Mouse (Mus musculus) forebrain, embryonic 15.5 days (tissue): Measurements from ENCODE around the gene Rpn1. TPM values are rescaled to one million over a fixed set of nuclear protein-coding genes. Genes with fewer than 3 reads are reported as not detected.

Experiments used
- ATAC-seq: fragments of 200-750 bp; cut with Nextera tagmentation; replicated peaks from 2 replicates; pipeline ENCODE4 v1.8.0; 2017; ENCODE audit warnings: mild to moderate bottlenecking, moderate TSS enrichment, moderate library complexity
- H3K27ac ChIP-seq: fragments of 300-500 bp; sonication (generic); replicated peaks from 2 replicates; pipeline ENCODE4 v1.5.1; 2015; ENCODE audit warnings: mild to moderate bottlenecking, inconsistent platforms
- H3K27me3 ChIP-seq: fragments of 300-500 bp; sonication (generic); 2 replicates; pipeline ENCODE4 v1.6.1; 2015; ENCODE audit warnings: inconsistent platforms
- H3K36me3 ChIP-seq: fragments of 300-500 bp; sonication (generic); 2 replicates; pipeline ENCODE4 v1.6.1; 2015; ENCODE audit warnings: mild to moderate bottlenecking, inconsistent platforms
- H3K4me1 ChIP-seq: fragments of 300-500 bp; sonication (generic); 2 replicates; pipeline ENCODE4 v1.6.1; 2015; ENCODE audit warnings: inconsistent platforms
- H3K4me2 ChIP-seq: fragments of 300-500 bp; sonication (generic); replicated peaks from 2 replicates; pipeline ENCODE4 v1.6.1; 2015; ENCODE audit warnings: mild to moderate bottlenecking, inconsistent platforms
- H3K4me3 ChIP-seq: fragments of 300-500 bp; sonication (generic); 2 replicates; pipeline ENCODE4 v1.5.1; 2015; ENCODE audit warnings: mild to moderate bottlenecking, inconsistent platforms
- H3K9ac ChIP-seq: fragments of 300-500 bp; sonication (generic); replicated peaks from 2 replicates; pipeline ENCODE4 v1.6.1; 2015; ENCODE audit warnings: mild to moderate bottlenecking, inconsistent platforms
- H3K9me3 ChIP-seq: fragments of 300-500 bp; sonication (generic); 2 replicates; pipeline ENCODE4 v1.6.1; 2016; ENCODE audit warnings: inconsistent platforms
- WGBS: fragments of 180-500 bp; shearing (Covaris S2); methylation state at CpG from one replicate; pipeline ENCODE4 v1.1.7; 2015; ENCODE audit warnings: mixed read lengths; 5-methylcytosine and 5-hydroxymethylcytosine counted together
- polyA plus RNA-seq: library from polyadenylated mRNA; unstranded; fragments of >200 nt; fragmentation: Nextera tagmentation; extraction: Ambion mirVana; gene quantifications from 2 replicates; pipeline ENCODE4 v1.2.1, GENCODE M21; 2015

Gene Rpn1
- polyA plus RNA-seq, 1 experiment from 2014 or later = 262 TPM

- Histone ChIP-seq H3K4me2 (peak overlapping the region; percentile 44), H3K36me3 (peaks cover 28% of the 10 kb centered on the region), H3K27ac (peak overlapping the region; percentile 72), H3K9ac (peak overlapping the region; percentile 31; the same call in 1 of the 2 replicates), H3K4me3 (peak overlapping the region; percentile 25; the same call in 1 of the 2 replicates), H3K4me1 (peaks cover 13% of the 10 kb centered on the region), H3K27me3 (no peaks in the 10 kb centered on the region), H3K9me3 (no peaks in the 10 kb centered on the region)
- WGBS = 99% methylated on average over 12 of the region's 12 CpGs
- peak; percentile 46 for ATAC-seq
Observed at GRCm38 (mm10) chr6:88106612-88107123, 22.4 kb downstream of the Rpn1 start.

- Histone ChIP-seq H3K4me1 (peaks cover 13% of the 10 kb centered on the region), H3K4me2 (no peak overlapping the region), H3K27me3 (no peaks in the 10 kb centered on the region), H3K36me3 (peaks cover 15% of the 10 kb centered on the region), H3K9ac (no peak overlapping the region), H3K27ac (no peak overlapping the region), H3K4me3 (no peak overlapping the region), H3K9me3 (no peaks in the 10 kb centered on the region)
- ATAC-seq = no peak
- 90% methylated on average over 10 of the region's 10 CpGs for WGBS
Observed at GRCm38 (mm10) chr6:88107661-88108535, 23.6 kb downstream of the Rpn1 start.

- H3K4me1 ChIP-seq = peaks cover 12% of the 10 kb centered on the region
- no peak overlapping the region for H3K9ac ChIP-seq
Observed at GRCm38 (mm10) chr6:88113139-88113538, 28.9 kb downstream of the Rpn1 start.

GRCm38 (mm10) chr6:88114414-88114813 is 30.1 kb downstream of the Rpn1 start:
- Histone ChIP-seq H3K27ac (no peak overlapping the region), H3K9ac (no peak overlapping the region), H3K4me2 (no peak overlapping the region), H3K9me3 (no peaks in the 10 kb centered on the region), H3K4me3 (no peak overlapping the region), H3K4me1 (peaks cover 12% of the 10 kb centered on the region), H3K36me3 (no peaks in the 10 kb centered on the region), H3K27me3 (no peaks in the 10 kb centered on the region)
- no peak for ATAC-seq
- WGBS = 83% methylated on average over 5 of the region's 5 CpGs

More at GRCm38 (mm10) chr6:88113139-88113538, 28.9 kb downstream of the Rpn1 start:
- Histone ChIP-seq H3K27me3 (no peaks in the 10 kb centered on the region), H3K4me2 (no peak overlapping the region), H3K27ac (no peak overlapping the region), H3K36me3 (no peaks in the 10 kb centered on the region), H3K9me3 (no peaks in the 10 kb centered on the region), H3K4me3 (no peak overlapping the region)
- 31% methylated on average over 7 of the region's 7 CpGs for WGBS
- ATAC-seq = peak; percentile 75

GRCm38 (mm10) chr6:88116347-88117183 is 32.3 kb downstream of the Rpn1 start:
- no peak overlapping the region for H3K27ac ChIP-seq
- H3K36me3 ChIP-seq = no peaks in the 10 kb centered on the region
- no peaks in the 10 kb centered on the region for H3K27me3 ChIP-seq
- ATAC-seq = peak; percentile 70
- H3K4me3 ChIP-seq = no peak overlapping the region
- WGBS = 71% methylated on average over 21 of the region's 21 CpGs
- H3K4me2 ChIP-seq = no peak overlapping the region
- no peak overlapping the region for H3K9ac ChIP-seq
- peaks cover 12% of the 10 kb centered on the region for H3K4me1 ChIP-seq
- no peaks in the 10 kb centered on the region for H3K9me3 ChIP-seq

GRCm38 (mm10) chr6:88117184-88117575 is 32.9 kb downstream of the Rpn1 start:
- Histone ChIP-seq H3K4me3 (no peak overlapping the region), H3K4me2 (no peak overlapping the region), H3K9ac (no peak overlapping the region), H3K36me3 (no peaks in the 10 kb centered on the region), H3K27ac (no peak overlapping the region), H3K4me1 (peaks cover 12% of the 10 kb centered on the region), H3K27me3 (no peaks in the 10 kb centered on the region), H3K9me3 (no peaks in the 10 kb centered on the region)
- 82% methylated on average over 10 of the region's 10 CpGs for WGBS
- ATAC-seq = no peak

- no peaks in the 10 kb centered on the region for H3K36me3 ChIP-seq
- no peaks in the 10 kb centered on the region for H3K27me3 ChIP-seq
- no peak overlapping the region for H3K27ac ChIP-seq
- no peak overlapping the region for H3K4me3 ChIP-seq
- 79% methylated on average over 5 of the region's 5 CpGs for WGBS
- H3K4me1 ChIP-seq = peaks cover 8% of the 10 kb centered on the region
- H3K9ac ChIP-seq = no peak overlapping the region
- H3K4me2 ChIP-seq = no peak overlapping the region
- no peaks in the 10 kb centered on the region for H3K9me3 ChIP-seq
- no peak for ATAC-seq
Observed at GRCm38 (mm10) chr6:88119309-88119708, 35.0 kb downstream of the Rpn1 start.

GRCm38 (mm10) chr6:88120813-88121212 is 36.5 kb downstream of the Rpn1 start:
- no peak for ATAC-seq
- H3K27ac ChIP-seq = no peak overlapping the region
- H3K27me3 ChIP-seq = no peaks in the 10 kb centered on the region
- no peak overlapping the region for H3K9ac ChIP-seq
- H3K4me2 ChIP-seq = no peak overlapping the region
- H3K9me3 ChIP-seq = no peaks in the 10 kb centered on the region
- H3K4me3 ChIP-seq = no peak overlapping the region
- H3K36me3 ChIP-seq = no peaks in the 10 kb centered on the region
- 89% methylated on average over 7 of the region's 7 CpGs for WGBS
- peaks cover 8% of the 10 kb centered on the region for H3K4me1 ChIP-seq

GRCm38 (mm10) chr6:88121781-88122180 is 37.5 kb downstream of the Rpn1 start:
- WGBS = 84% methylated on average over 2 of the region's 2 CpGs

GRCm38 (mm10) chr6:88123150-88123857 is 39.0 kb downstream of the Rpn1 start:
- no peaks in the 10 kb centered on the region for H3K36me3 ChIP-seq
- H3K4me1 ChIP-seq = no peaks in the 10 kb centered on the region
- H3K9ac ChIP-seq = no peak overlapping the region
- H3K27me3 ChIP-seq = no peaks in the 10 kb centered on the region
- no peak overlapping the region for H3K4me2 ChIP-seq
- no peak for ATAC-seq
- WGBS = 39% methylated on average over 11 of the region's 11 CpGs
- H3K4me3 ChIP-seq = no peak overlapping the region
- H3K27ac ChIP-seq = no peak overlapping the region
- no peaks in the 10 kb centered on the region for H3K9me3 ChIP-seq

More at GRCm38 (mm10) chr6:88121781-88122180, 37.5 kb downstream of the Rpn1 start:
- Histone ChIP-seq H3K27ac (no peak overlapping the region), H3K9ac (no peak overlapping the region), H3K27me3 (no peaks in the 10 kb centered on the region), H3K4me2 (no peak overlapping the region), H3K36me3 (no peaks in the 10 kb centered on the region), H3K9me3 (no peaks in the 10 kb centered on the region), H3K4me1 (peaks cover 1% of the 10 kb centered on the region), H3K4me3 (no peak overlapping the region)
- ATAC-seq = no peak

- no peaks in the 10 kb centered on the region for H3K27me3 ChIP-seq
- no peaks in the 10 kb centered on the region for H3K36me3 ChIP-seq
- WGBS = 2% methylated on average over 9 of the region's 9 CpGs
- H3K4me2 ChIP-seq = no peak overlapping the region; the same call in 1 of the 2 replicates
- H3K4me3 ChIP-seq = no peak overlapping the region
- H3K4me1 ChIP-seq = no peaks in the 10 kb centered on the region
- no peak overlapping the region for H3K27ac ChIP-seq
- ATAC-seq = peak; percentile 46
- H3K9ac ChIP-seq = no peak overlapping the region
- H3K9me3 ChIP-seq = no peaks in the 10 kb centered on the region
Observed at GRCm38 (mm10) chr6:88123858-88124261, 39.6 kb downstream of the Rpn1 start.
